Mouse (Mus musculus) gastrocnemius, adult 8-10 months (tissue): Measurements from ENCODE around the gene Ndufa8. TPM values are rescaled to one million over a fixed set of nuclear protein-coding genes. Genes with fewer than 3 reads are reported as not detected.

Source experiments
- DNase-seq, 2 experiments: peaks; one replicate each; pipeline ENCODE4 v3.0.0; 2022; ENCODE audit warnings: low spot score in 2 of 2
- total RNA-seq, 4 experiments: library from RNA; stranded (reverse); gene quantifications; 2 replicates each; pipeline ENCODE4 v1.2.4; 2022

Gene Ndufa8
- total RNA-seq: 100 to 1,000 TPM; 299 to 345 (median 329) TPM

- peak; percentile 95 to 97 for DNase-seq
Measured at GRCm38 (mm10) chr2:36048748-36049566, at the start of gene Ndufa8, which contains the start of gene Morn5. Ndufa8 (minus strand) TSS chr2:36049406. Morn5 (plus strand) TSS chr2:36049458.

GRCm38 (mm10) chr2:36098021-36098420 lies 48.8 kb upstream of the Ndufa8 start:
- no peak for DNase-seq

- DNase-seq: no peak
Measured at GRCm38 (mm10) chr2:36097129-36097815, 48.1 kb upstream of the Ndufa8 start.

- no peak for DNase-seq
Measured at GRCm38 (mm10) chr2:36093914-36094475, 44.8 kb upstream of the Ndufa8 start.

GRCm38 (mm10) chr2:36093301-36093700 lies 44.1 kb upstream of the Ndufa8 start:
- DNase-seq: no peak

- DNase-seq: no peak
Measured at GRCm38 (mm10) chr2:36092748-36093147, 43.5 kb upstream of the Ndufa8 start.

GRCm38 (mm10) chr2:36090853-36091741 lies 41.9 kb upstream of the Ndufa8 start:
- peak in 1 of 2 experiments; percentile 22 for DNase-seq

- no peak for DNase-seq
Measured at GRCm38 (mm10) chr2:36089190-36089589, 40.0 kb upstream of the Ndufa8 start.

- no peak for DNase-seq
Measured at GRCm38 (mm10) chr2:36085041-36085440, 35.8 kb upstream of the Ndufa8 start.

GRCm38 (mm10) chr2:36082802-36083580 lies 33.8 kb upstream of the Ndufa8 start:
- no peak for DNase-seq

- no peak for DNase-seq
Measured at GRCm38 (mm10) chr2:36081446-36081845, 32.2 kb upstream of the Ndufa8 start.

GRCm38 (mm10) chr2:36077160-36077761 lies 28.1 kb upstream of the Ndufa8 start:
- no peak for DNase-seq

GRCm38 (mm10) chr2:36075210-36075609 lies 26.0 kb upstream of the Ndufa8 start:
- no peak for DNase-seq

GRCm38 (mm10) chr2:36073781-36074180 lies 24.6 kb upstream of the Ndufa8 start:
- DNase-seq: no peak

- no peak for DNase-seq
Measured at GRCm38 (mm10) chr2:36071660-36072305, 22.6 kb upstream of the Ndufa8 start.

GRCm38 (mm10) chr2:36067132-36067531 lies 17.9 kb upstream of the Ndufa8 start:
- DNase-seq: no peak

- DNase-seq: no peak
Measured at GRCm38 (mm10) chr2:36061409-36061808, 12.2 kb upstream of the Ndufa8 start.

GRCm38 (mm10) chr2:36056248-36056647 lies 7.0 kb upstream of the Ndufa8 start:
- DNase-seq: peak; percentile 10 to 27

- DNase-seq: no peak
Measured at GRCm38 (mm10) chr2:36053249-36053648, 4.0 kb upstream of the Ndufa8 start.
